Mouse (Mus musculus) limb, embryonic 13.5 days (tissue): ENCODE results near the gene Epha8. TPM values are rescaled to one million over a fixed set of nuclear protein-coding genes. Genes with fewer than 3 reads are reported as not detected.
A peak's percentile ranks its signal among the peaks of the same experiment; 100 is the strongest.

ENCODE experiments used
- ATAC-seq: fragments of 200-750 bp; cut with Nextera tagmentation; 2 replicates; pipeline ENCODE4 v1.8.0; 2017; ENCODE audit warnings: low read depth, moderate number of reproducible peaks, moderate TSS enrichment; ENCODE audit not compliant: low FRiP score
- H3K27ac ChIP-seq: fragments of 300-500 bp; sonication (generic); 2 replicates; pipeline ENCODE4 v1.5.1; 2015; ENCODE audit warnings: inconsistent platforms, mild to moderate bottlenecking, moderate library complexity
- H3K27me3 ChIP-seq: fragments of 300-500 bp; sonication (generic); 2 replicates; pipeline ENCODE4 v1.6.1; 2015; ENCODE audit warnings: mild to moderate bottlenecking, inconsistent platforms
- H3K36me3 ChIP-seq: fragments of 300-500 bp; sonication (generic); 2 replicates; pipeline ENCODE4 v1.6.1; 2015; ENCODE audit warnings: inconsistent platforms, mild to moderate bottlenecking, moderate library complexity
- H3K4me1 ChIP-seq: fragments of 300-500 bp; sonication (generic); 2 replicates; pipeline ENCODE4 v1.6.1; 2015; ENCODE audit warnings: inconsistent platforms
- H3K4me2 ChIP-seq: fragments of 300-500 bp; sonication (generic); replicated peaks from 2 replicates; pipeline ENCODE4 v1.6.1; 2015; ENCODE audit warnings: inconsistent platforms, mild to moderate bottlenecking, moderate library complexity
- H3K4me3 ChIP-seq: fragments of 300-500 bp; sonication (generic); 2 replicates; pipeline ENCODE4 v1.5.1; 2015; ENCODE audit warnings: moderate library complexity, mild to moderate bottlenecking, inconsistent platforms
- H3K9ac ChIP-seq: fragments of 300-500 bp; sonication (generic); 2 replicates; pipeline ENCODE4 v1.6.1; 2015; ENCODE audit warnings: mild to moderate bottlenecking, inconsistent platforms
- H3K9me3 ChIP-seq: fragments of 300-500 bp; sonication (generic); 2 replicates; pipeline ENCODE4 v1.6.1; 2016; ENCODE audit warnings: inconsistent platforms
- WGBS: fragments of 180-500 bp; shearing (Covaris S2); methylation state at CpG from one replicate; pipeline ENCODE4 v1.1.7; 2015; 5-methylcytosine and 5-hydroxymethylcytosine counted together
- polyA plus RNA-seq: library from polyadenylated mRNA; unstranded; fragments of >200 nt; fragmentation: Nextera tagmentation; extraction: Ambion mirVana; gene quantifications from 2 replicates; pipeline ENCODE4 v1.2.1, GENCODE M21; 2015

The Epha8 gene
- polyA plus RNA-seq, 1 experiment from 2014 or later = 0.71 TPM

GRCm38 (mm10) chr4:136896461-136896860 lies 60.2 kb downstream of the Epha8 start:
- Histone ChIP-seq H3K4me2 (no peak overlapping the region), H3K36me3 (no peaks in the 10 kb centered on the region), H3K4me1 (0 out of 2 replicates have a peak, but pooled peaks cover 9% of the 10 kb centered on the region), H3K9ac (no peak overlapping the region), H3K9me3 (no peaks in the 10 kb centered on the region), H3K27ac (no peak overlapping the region), H3K27me3 (peaks cover 67% of the 10 kb centered on the region), H3K4me3 (no peak overlapping the region)
- WGBS = 38% methylated on average over 10 of the region's 10 CpGs
- no peak for ATAC-seq

GRCm38 (mm10) chr4:136895861-136896260 lies 60.8 kb downstream of the Epha8 start:
- Histone ChIP-seq H3K36me3 (no peaks in the 10 kb centered on the region), H3K9ac (no peak overlapping the region), H3K4me2 (peak overlapping the region; percentile 41), H3K9me3 (no peaks in the 10 kb centered on the region), H3K4me3 (peak overlapping the region; percentile 7; the same call in 1 of the 2 replicates), H3K4me1 (0 out of 2 replicates have a peak, but pooled peaks cover 9% of the 10 kb centered on the region), H3K27ac (no peak overlapping the region), H3K27me3 (peaks cover 70% of the 10 kb centered on the region)
- ATAC-seq = no peak
- 5% methylated on average over 15 of the region's 15 CpGs for WGBS

- Histone ChIP-seq H3K36me3 (no peaks in the 10 kb centered on the region), H3K4me2 (no peak overlapping the region), H3K27ac (no peak overlapping the region), H3K9ac (no peak overlapping the region), H3K4me1 (0 out of 2 replicates have a peak, but pooled peaks cover 9% of the 10 kb centered on the region), H3K27me3 (peaks cover 78% of the 10 kb centered on the region), H3K4me3 (no peak overlapping the region), H3K9me3 (no peaks in the 10 kb centered on the region)
- no peak for ATAC-seq
- whole genome bisulfite sequencing = 69% methylated on average over 4 of the region's 4 CpGs
These were observed 61.8 kb downstream of the Epha8 start for GRCm38 (mm10) chr4:136894821-136895220.

GRCm38 (mm10) chr4:136893691-136894543 lies 62.7 kb downstream of the Epha8 start:
- Histone ChIP-seq H3K9ac (no peak overlapping the region), H3K4me1 (0 out of 2 replicates have a peak, but pooled peaks cover 9% of the 10 kb centered on the region), H3K27ac (no peak overlapping the region), H3K4me3 (no peak overlapping the region), H3K27me3 (peaks cover 77% of the 10 kb centered on the region), H3K36me3 (no peaks in the 10 kb centered on the region), H3K9me3 (no peaks in the 10 kb centered on the region), H3K4me2 (no peak overlapping the region)
- 5% methylated on average over 9 of the region's 9 CpGs for WGBS
- ATAC-seq = peak; percentile 32; the same call in 1 of the 2 replicates

GRCm38 (mm10) chr4:136892811-136893210 lies 63.8 kb downstream of the Epha8 start, which contains the start of gene C1qc:
C1qc (minus strand) TSS chr4:136893065.
- WGBS = 57% methylated on average over 5 of the region's 5 CpGs
- Histone ChIP-seq H3K9me3 (no peaks in the 10 kb centered on the region), H3K9ac (no peak within 1 kb of the TSS), H3K4me3 (no peak within 1 kb of the TSS), H3K27ac (no peak within 1 kb of the TSS), H3K4me1 (0 out of 2 replicates have a peak, but pooled peaks cover 9% of the 10 kb centered on the region), H3K4me2 (no peak within 1 kb of the TSS), H3K27me3 (peaks cover 75% of the 10 kb centered on the region), H3K36me3 (no peaks in the 10 kb centered on the region)
- no peak for ATAC-seq

- no peak overlapping the region for H3K9ac ChIP-seq
These were observed 64.2 kb downstream of the Epha8 start for GRCm38 (mm10) chr4:136892371-136892770.

GRCm38 (mm10) chr4:136891115-136891514 lies 65.5 kb downstream of the Epha8 start:
- ATAC-seq = no peak
- Histone ChIP-seq H3K9me3 (no peaks in the 10 kb centered on the region), H3K36me3 (no peaks in the 10 kb centered on the region), H3K4me3 (no peak overlapping the region), H3K9ac (no peak overlapping the region), H3K4me2 (no peak overlapping the region), H3K27ac (no peak overlapping the region), H3K27me3 (peaks cover 58% of the 10 kb centered on the region), H3K4me1 (0 out of 2 replicates have a peak, but pooled peaks cover 9% of the 10 kb centered on the region)
- 85% methylated on average over 4 of the region's 4 CpGs for WGBS

More at GRCm38 (mm10) chr4:136892371-136892770, 64.2 kb downstream of the Epha8 start:
- Histone ChIP-seq H3K4me2 (no peak overlapping the region), H3K36me3 (no peaks in the 10 kb centered on the region), H3K4me1 (0 out of 2 replicates have a peak, but pooled peaks cover 9% of the 10 kb centered on the region), H3K9me3 (no peaks in the 10 kb centered on the region), H3K27me3 (peaks cover 70% of the 10 kb centered on the region), H3K27ac (no peak overlapping the region), H3K4me3 (no peak overlapping the region)
- WGBS = 65% methylated on average over 7 of the region's 7 CpGs
- no peak for ATAC-seq

GRCm38 (mm10) chr4:136889981-136890380 lies 66.6 kb downstream of the Epha8 start:
- H3K9me3 ChIP-seq = no peaks in the 10 kb centered on the region
- H3K27ac ChIP-seq = no peak overlapping the region
- H3K36me3 ChIP-seq = no peaks in the 10 kb centered on the region
- H3K4me2 ChIP-seq = no peak overlapping the region
- H3K4me1 ChIP-seq = no peaks in the 10 kb centered on the region
- no peak overlapping the region for H3K9ac ChIP-seq
- no peak for ATAC-seq
- peaks cover 46% of the 10 kb centered on the region for H3K27me3 ChIP-seq
- 88% methylated on average over 15 of the region's 15 CpGs for WGBS
- H3K4me3 ChIP-seq = no peak overlapping the region

GRCm38 (mm10) chr4:136887714-136888113 lies 68.9 kb downstream of the Epha8 start:
- H3K36me3 ChIP-seq = no peaks in the 10 kb centered on the region
- H3K4me3 ChIP-seq = no peak overlapping the region
- ATAC-seq = no peak
- H3K27ac ChIP-seq = no peak overlapping the region
- no peak overlapping the region for H3K9ac ChIP-seq
- peaks cover 24% of the 10 kb centered on the region for H3K27me3 ChIP-seq
- no peaks in the 10 kb centered on the region for H3K9me3 ChIP-seq
- no peaks in the 10 kb centered on the region for H3K4me1 ChIP-seq
- WGBS = 67% methylated on average over 5 of the region's 5 CpGs
- H3K4me2 ChIP-seq = no peak overlapping the region

- 61% methylated on average over 7 of the region's 7 CpGs for WGBS
- Histone ChIP-seq H3K4me2 (no peak within 1 kb of the TSS), H3K9ac (no peak within 1 kb of the TSS), H3K9me3 (no peaks in the 10 kb centered on the region), H3K36me3 (no peaks in the 10 kb centered on the region), H3K4me3 (no peak within 1 kb of the TSS), H3K4me1 (no peaks in the 10 kb centered on the region), H3K27ac (no peak within 1 kb of the TSS), H3K27me3 (peaks cover 11% of the 10 kb centered on the region; the same call in 1 of the 2 replicates)
- ATAC-seq = no peak
These were observed 70.5 kb downstream of the Epha8 start, which contains the start of gene C1qb for GRCm38 (mm10) chr4:136886101-136886500. C1qb (minus strand) TSS chr4:136886187.
